Mouse (Mus musculus): ENCODE measurements at regions not wholly inside any gene's neighbourhood (a gene's known extent, or its start where the extent isn't known, plus 50 kb on each side); places are given as distances from the start of the nearest gene placed in this dataset.

DNA sequence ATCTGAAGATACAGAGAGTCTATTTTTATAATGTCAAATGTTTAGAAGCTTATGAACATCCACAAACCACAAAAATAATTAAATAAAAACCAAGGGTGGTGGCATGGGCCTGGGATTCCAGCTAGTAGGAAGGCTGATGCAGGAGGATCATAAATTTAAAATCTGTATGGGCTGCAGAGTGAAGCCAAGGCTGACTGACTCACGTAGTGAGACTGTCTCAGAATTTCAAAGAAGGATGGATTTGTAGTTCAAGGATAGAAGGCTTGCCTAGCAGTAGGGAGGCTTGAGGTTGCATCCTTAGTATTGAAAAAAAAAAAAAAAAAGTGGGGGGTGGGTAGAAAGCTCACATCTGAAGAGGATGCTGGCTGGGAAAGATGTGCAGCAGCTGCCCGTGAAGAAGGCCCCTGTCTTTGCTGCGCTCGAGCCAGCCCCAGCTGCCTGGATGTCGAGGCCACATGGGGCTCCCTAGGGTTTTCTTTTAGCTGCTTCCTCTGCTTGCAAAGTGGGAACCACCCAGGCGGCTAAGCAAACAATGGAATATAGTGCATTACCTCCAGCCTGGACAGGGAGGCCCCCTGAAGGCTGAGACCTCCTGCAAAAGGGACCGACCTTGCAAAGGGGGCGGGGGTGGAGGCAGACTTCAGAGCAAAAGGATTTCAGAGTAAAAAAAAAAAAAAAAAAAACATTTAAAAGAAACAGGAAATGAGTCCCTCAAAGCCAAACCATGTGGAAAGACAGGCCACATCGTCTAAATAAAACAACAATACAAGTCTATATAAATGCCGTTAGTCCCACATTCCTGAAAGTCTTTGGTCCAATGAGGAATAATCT, 101.3 kb downstream of the Tmco5 start:
- no peak for DNase-seq (ENCODE audit: low read depth)

DNA sequence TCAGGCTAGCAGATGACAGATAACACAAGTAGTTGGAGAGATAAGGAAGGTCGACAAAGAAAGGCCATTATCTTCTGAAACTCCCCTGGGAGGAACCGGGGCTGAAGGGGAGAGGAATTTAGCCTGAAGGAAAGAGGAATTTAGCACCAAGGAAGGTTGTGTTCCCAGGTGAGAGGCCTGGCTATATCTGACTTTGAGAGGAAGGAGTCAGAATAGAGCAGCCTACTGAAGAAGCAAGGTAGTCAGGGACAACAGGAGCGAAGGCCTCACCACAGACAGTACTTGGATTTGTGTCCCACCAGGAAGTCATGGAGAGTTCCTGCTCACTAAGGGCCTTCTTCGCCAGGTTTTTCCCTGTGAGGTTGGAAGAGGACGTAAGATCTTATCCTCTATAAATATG, 102.2 kb downstream of the Tmco5 start:
- no peak for DNase-seq (ENCODE audit: low read depth)

DNA sequence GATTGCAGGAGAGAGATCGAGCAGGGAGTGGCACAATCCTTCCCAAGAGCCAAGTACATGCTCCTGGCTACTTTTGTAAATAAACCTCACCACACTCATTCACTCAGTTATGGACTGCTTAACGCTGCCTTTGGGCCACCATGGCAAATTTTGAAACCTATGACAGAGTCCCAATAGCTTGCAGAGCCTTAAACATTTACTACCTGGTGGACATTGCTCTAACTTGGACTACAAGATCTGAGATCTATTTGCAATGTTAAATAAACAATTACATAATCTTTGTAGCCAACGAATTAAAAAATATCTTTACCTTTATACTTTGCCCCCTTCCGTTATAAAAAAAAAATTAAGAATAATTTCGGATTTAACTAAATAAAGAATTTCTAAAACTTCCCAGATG, 104.9 kb downstream of the Tmco5 start:
- DNase-seq (ENCODE audit: low read depth): no peak

GRCm38 (mm10) chr2:116983821-116984351, 105.4 kb downstream of the Tmco5 start:
- DNase-seq (ENCODE audit: low read depth): no peak

DNA sequence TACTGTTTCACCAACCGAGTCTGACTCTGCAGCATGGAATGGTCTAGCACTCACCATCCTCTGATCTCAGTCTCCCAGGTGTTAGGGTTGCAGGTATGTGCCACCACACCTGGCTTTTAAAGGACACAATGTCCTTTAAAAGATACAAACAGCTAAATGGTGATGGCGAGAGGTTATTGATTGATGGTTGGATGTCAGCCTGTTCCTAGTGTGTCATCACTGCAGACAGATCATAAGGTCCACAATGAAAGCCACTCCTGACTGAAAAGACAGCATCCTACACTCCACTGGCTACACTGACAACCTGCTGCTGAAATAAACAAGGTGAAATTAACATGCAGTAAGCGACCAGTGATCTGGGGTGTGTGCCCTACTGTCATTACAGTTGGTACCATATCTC, 106.1 kb downstream of the Tmco5 start:
- DNase-seq (ENCODE audit: low read depth): no peak

DNA sequence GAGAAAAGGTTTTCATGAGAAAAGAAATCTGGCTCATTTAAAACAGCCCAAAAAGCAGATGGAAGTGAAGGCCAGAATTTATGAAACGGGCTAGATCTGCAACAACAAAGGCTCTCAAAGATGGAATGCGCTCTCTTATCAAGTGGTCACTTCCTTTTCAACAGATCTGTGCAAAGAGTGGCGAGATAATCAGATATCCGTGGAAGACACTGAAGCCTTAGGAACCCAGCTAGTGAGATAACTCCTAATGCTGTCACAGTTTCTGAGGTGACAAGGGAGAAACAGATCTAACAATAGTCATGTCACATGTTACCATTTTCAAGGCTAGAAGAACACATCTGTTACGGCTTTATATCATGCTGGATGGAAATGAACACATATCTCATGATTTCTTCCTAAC, 107.1 kb downstream of the Tmco5 start:
- DNase-seq (ENCODE audit: low read depth): no peak

DNA sequence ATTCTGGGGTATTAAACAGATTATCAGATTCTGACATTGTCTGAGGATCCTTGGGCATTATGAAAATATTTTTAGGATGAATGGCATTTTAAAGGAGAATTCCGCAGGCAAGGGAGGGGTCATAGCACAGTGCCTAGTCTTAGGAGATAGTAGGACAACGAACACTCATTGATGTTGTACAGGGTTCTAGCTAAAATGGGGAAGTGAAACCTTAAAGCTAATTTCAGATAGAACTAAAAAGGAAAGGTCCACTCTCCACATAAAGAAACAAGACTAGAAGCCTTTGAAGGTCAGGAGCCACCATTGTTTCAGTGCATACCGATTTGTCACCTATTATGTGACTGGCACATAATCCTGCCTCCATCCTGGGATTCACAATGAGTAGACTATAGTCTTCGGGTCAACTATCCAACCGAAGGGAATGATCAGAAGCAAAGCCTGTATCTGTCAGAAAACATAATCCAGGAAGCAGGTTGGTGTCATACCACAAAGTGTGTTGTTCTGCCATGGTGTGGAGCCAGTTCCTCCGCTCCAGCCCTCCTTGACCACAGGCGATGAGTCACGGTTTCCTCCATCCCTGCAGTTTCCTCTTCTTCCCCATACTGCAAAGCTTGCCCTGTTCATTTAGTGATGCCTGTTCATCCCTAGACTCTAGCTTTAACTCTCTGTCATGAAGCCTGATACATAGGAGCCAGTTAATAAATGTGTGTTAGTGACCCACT, 110.6 kb downstream of the Tmco5 start:
- DNase-seq (ENCODE audit: low read depth): peak; percentile 35

DNA sequence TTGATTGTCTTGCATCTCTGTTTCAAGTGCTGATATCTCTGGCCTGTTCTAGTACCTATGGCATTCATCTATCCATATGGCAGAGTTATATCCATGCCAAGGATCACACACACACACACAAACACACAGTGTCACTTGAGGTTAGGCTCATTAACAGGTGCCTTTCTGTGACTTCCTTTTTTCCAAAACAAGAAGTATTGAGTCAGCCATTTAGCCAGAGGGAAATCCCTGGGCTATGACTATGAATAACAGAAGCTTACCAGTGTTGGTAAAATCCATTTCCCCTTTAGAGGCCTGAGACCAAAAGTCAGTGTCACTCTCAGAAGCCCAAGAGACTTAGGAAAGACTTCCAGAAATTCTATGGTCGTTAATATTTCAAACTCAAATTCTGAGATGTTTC, 111.6 kb downstream of the Tmco5 start:
- no peak for DNase-seq (ENCODE audit: low read depth)

DNA sequence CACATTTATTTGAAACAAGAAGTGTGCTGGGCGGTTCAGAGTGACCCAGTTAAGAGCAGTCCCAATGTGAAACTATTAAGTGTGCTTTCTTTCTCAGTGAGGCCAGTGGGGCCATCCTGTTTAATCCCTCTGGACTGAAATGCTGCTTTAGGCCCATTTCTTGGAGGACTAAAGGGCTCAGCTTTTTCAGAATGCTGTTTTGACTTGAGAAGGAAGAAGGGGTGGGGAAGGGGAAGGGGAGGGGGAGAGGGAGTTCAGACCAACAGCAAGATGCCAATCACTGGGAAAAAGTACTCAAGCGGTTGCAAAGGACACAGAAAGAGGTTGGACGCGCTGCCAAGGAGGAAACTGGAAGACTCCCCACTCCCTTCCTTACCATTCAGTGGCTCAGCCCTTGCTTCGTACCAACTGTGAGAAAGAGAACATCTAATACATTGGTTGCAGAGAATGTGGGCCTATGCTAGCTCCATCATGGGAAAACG, 113.1 kb downstream of the Tmco5 start:
- no peak for DNase-seq (ENCODE audit: low read depth)

GRCm38 (mm10) chr2:116993724-116994123, 115.2 kb downstream of the Tmco5 start:
- no peak for DNase-seq (ENCODE audit: low read depth)

DNA sequence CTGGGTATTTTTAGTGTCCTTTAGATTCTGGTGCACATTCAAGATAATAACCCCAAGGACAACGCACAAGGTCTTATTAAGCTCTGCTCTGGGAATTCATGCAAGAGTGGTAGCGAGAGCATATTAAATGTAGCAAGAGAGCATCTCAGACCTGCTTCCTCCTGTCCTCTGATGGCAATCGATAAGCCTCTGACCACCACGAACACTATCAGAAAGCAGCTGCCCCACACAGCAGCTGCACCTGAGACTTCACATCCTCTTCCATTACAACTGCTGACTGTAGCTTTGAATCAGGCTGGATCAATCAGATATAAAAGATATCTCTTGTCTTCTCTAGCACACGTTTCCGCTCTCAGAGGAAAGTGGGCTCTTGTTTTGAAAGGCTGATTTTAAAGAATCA, 117.8 kb downstream of the Tmco5 start:
- DNase-seq (ENCODE audit: low read depth): no peak

DNA sequence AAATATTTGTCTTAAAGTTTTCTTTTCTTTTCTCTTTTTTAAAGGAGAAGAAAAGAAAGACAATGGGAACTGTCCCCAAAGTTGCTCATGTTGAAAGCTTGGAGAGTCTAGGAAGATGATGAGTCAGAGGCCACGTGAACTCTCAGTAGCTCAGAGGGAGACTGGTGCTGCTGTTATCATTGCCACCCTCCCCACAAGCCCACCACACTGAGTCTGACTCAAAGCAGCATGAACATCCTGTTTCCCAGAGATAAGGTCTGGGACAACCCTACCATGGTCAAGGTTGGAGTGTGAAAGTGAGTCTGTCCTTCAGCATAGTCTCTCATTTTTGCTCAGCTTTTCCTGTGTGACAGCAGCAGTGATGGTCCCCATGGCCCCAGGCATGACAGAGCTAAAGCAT, 120.3 kb downstream of the Tmco5 start:
- DNase-seq (ENCODE audit: low read depth): no peak

DNA sequence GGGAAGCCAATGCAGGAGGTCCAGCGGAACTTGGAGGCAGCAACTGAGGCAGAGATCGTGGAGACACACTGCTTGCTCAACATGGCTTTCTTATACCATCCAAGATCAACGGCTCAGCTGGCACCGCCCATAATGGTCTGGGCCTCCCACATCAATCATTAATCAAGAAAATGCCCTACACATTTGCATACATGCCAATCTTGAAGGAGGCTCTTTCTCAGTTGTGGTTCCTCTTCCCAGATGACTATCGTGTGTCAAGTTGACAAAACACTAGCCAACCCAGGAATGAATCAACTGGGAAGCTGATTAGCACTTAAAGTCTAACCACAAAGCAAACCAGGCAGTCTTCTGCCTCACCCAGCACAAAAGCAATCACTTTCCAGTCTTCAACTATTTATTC, 121.1 kb downstream of the Tmco5 start:
- DNase-seq (ENCODE audit: low read depth): no peak

DNA sequence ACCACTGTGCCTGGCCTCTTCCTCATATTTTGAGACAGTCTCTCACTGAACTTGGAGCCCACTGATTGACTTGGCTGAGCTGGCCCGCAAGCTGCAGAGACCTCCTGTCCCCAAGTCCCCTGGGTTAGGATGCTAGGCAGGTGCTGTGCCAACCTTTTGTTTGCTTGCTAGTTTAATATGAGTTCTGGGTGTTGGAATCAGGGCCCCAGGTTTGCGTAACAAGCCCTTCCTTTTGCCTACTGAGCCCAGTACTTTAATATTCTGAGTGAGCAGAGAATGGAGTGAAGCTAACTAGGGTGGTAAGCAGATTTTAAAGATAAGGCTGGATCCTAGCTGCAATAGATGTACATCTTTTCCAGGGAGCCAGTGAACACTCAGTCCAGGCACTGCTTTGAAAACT, 117.2 kb upstream of the Spred1 start:
- no peak for DNase-seq (ENCODE audit: low read depth)

GRCm38 (mm10) chr2:117006846-117007245, 114.3 kb upstream of the Spred1 start:
- DNase-seq (ENCODE audit: low read depth): no peak

DNA sequence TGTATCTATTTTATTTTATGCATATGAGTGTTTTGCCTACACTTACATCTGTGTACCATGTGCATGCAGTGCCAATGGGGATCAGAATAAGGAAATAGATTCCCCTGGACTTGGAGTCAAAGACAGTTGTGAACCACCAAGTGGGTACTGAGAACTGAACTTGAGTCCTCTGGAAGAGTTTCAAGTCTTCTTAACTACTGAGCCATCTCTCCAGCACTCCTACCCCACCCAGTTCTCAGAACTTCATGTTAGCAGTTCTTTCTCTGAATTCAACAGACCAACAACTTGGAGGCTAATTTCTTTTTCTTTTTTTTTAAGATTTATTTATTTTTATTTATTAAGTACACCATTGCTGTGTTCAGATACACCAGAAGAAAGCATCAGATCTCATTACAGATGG, 112.3 kb upstream of the Spred1 start:
- no peak for DNase-seq (ENCODE audit: low read depth)

DNA sequence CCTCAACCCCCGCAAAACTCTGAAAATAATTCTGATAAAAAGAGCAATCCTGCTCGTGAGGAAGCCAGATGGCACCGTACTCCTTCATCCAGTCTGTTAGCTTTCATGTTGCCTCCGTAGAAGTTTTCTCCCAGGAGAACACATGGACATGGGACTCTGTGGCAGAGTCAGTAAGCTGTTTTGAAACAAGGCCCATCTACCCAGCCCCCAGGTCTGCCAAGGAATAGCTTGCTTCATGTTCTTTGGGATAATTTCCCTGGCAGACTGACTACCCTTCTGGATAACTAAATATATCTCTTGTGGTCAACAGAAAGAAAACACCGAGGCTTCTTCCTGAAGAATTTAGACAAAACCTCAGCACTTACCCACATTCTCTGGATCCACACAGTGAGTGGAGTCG, 111.2 kb upstream of the Spred1 start:
- peak; percentile 24 for DNase-seq (ENCODE audit: low read depth)

DNA sequence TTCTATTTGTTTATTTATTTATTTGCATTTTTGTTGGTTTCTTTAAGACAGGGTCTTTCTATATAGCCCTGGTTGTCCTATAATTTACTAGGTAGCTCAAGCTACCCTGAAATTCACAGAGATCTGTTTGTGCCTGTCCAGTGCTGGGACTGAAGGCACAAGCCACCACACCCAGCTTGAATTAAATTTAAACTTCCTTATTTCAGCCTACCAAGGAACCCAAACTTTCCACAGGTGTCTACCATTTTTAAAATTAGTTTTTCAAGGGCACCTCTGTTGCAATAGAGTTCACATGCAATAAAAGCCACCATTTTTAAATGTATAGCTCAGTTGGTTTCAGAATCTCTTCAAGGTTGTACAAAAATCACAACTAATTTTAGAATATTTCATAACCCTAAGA, 110.2 kb upstream of the Spred1 start:
- DNase-seq (ENCODE audit: low read depth): no peak

GRCm38 (mm10) chr2:117017921-117018651, 103.1 kb upstream of the Spred1 start:
- peak; percentile 67 for DNase-seq (ENCODE audit: low read depth)

- peak; percentile 95 for DNase-seq (ENCODE audit: low read depth)
Measured at GRCm38 (mm10) chr2:117018917-117019538, 102.1 kb upstream of the Spred1 start.

GRCm38 (mm10) chr2:117019552-117019951, 101.6 kb upstream of the Spred1 start:
- no peak for DNase-seq (ENCODE audit: low read depth)

- no peak for DNase-seq (ENCODE audit: low read depth)
Measured at GRCm38 (mm10) chr2:117021787-117022186, 99.4 kb upstream of the Spred1 start.

Data from NIH3T3 (cell line).